Mouse (Mus musculus): ENCODE measurements at regions not wholly inside any gene's neighbourhood (a gene's known extent, or its start where the extent isn't known, plus 50 kb on each side); places are given as distances from the start of the nearest gene placed in this dataset.

- TF ChIP-seq CTCF (IDR thresholded peaks at IDR 0.05; ENCODE audit: low read depth), result no peak
- TF ChIP-seq EP300 (IDR thresholded peaks at IDR 0.05; ENCODE audit: low read depth), result no peak
Measured at GRCm38 (mm10) chr2:128503136-128503935, 87.7 kb upstream of the Spdye4c start.
